Mouse (Mus musculus): ENCODE measurements around the gene Lims1. TPM values are rescaled to one million over a fixed set of nuclear protein-coding genes. Genes with fewer than 3 reads are reported as not detected.
A peak's percentile ranks its signal among the peaks of the same experiment; 100 is the strongest.
"Not testable (repeated sequence)": the region's sequence is repeated elsewhere in the genome, so short reads cannot be mapped to it uniquely, and the experiment has no call there.

Lims1 gene
- polyA plus RNA-seq, 1 experiment from 2014 or later, result 79.8 TPM

DNA sequence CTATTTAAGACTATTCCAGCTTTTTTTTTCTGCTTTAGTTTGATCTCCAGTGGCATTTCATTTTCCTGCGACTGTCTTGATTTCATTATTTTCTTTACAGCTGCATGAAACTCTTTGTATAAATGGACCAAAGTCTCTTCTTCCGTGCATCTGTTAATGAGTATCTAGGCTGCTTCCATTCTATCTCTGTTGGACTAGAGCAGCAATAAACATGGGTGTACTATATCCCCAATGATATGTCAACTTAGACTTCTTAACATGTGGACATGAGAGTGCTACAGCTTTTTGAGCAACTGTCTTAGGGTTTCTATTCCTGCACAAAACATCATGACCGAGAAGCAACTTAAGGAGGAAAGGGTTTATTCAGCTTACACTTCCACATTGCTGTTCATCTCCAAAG, 16.4 kb upstream of the Lims1 start:
- Histone ChIP-seq H3K9me3 (ENCODE audit: control insufficient read depth) (no peaks in the 10 kb centered on the region), H3K4me2 (replicated peaks; ENCODE audit: low read depth) (no peak overlapping the region), H3K27ac (ENCODE audit: low read depth, low read length) (no peak overlapping the region), H3K27me3 (replicated peaks; ENCODE audit: control insufficient read depth, insufficient read depth, low read length) (no peaks in the 10 kb centered on the region), H3K9ac (ENCODE audit: low read depth, low read length) (no peak overlapping the region), H3K4me1 (replicated peaks; ENCODE audit: control insufficient read depth, insufficient read depth, low read length) (no peaks in the 10 kb centered on the region), H3K36me3 (ENCODE audit: control insufficient read depth, insufficient read depth) (peaks cover 32% of the 10 kb centered on the region), H3K4me3 (ENCODE audit: low read depth, low read length) (no peak overlapping the region)
- WGBS, result 58% methylated on average over 3 of the region's 3 CpGs
- ATAC-seq, result no peak
- TF ChIP-seq CTCF (IDR thresholded peaks at IDR 0.05; ENCODE audit: low read depth), result no peak

DNA sequence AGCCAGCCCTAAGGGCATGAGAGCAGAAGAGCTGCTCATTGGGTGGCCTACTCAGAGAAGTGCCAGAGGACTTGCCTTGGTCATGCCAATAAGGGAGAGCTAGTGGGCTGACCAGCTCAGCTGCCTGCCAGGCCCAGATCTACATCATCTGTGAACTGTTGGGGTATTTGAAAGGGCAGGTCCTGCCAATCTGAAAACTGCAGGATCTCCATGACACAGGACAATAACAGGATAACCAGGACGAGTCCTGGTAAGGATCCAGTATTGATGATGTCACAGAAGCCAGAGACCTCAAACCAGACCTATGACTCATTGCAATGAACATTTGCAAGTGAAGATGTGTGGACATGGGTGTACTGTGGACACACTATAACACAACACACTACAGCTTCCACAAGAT, 12.5 kb upstream of the Lims1 start:
- TF ChIP-seq CTCF (IDR thresholded peaks at IDR 0.05; ENCODE audit: low read depth), result no peak
- no peaks in the 10 kb centered on the region for H3K27me3 ChIP-seq (replicated peaks; ENCODE audit: control insufficient read depth, insufficient read depth, low read length)
- H3K9ac ChIP-seq (ENCODE audit: low read depth, low read length), result no peak overlapping the region
- ATAC-seq, result 0 out of 2 replicates have a peak, but pooled peaks have one; percentile 13
- peaks cover 27% of the 10 kb centered on the region for H3K36me3 ChIP-seq (ENCODE audit: control insufficient read depth, insufficient read depth)
- H3K4me3 ChIP-seq (ENCODE audit: low read depth, low read length), result no peak overlapping the region
- H3K9me3 ChIP-seq (ENCODE audit: control insufficient read depth), result no peaks in the 10 kb centered on the region
- H3K27ac ChIP-seq (ENCODE audit: low read depth, low read length), result no peak overlapping the region
- H3K4me1 ChIP-seq (replicated peaks; ENCODE audit: control insufficient read depth, insufficient read depth, low read length), result no peaks in the 10 kb centered on the region
- 83% methylated on average over 1 of the region's 1 CpGs for WGBS
- H3K4me2 ChIP-seq (replicated peaks; ENCODE audit: low read depth), result no peak overlapping the region

DNA sequence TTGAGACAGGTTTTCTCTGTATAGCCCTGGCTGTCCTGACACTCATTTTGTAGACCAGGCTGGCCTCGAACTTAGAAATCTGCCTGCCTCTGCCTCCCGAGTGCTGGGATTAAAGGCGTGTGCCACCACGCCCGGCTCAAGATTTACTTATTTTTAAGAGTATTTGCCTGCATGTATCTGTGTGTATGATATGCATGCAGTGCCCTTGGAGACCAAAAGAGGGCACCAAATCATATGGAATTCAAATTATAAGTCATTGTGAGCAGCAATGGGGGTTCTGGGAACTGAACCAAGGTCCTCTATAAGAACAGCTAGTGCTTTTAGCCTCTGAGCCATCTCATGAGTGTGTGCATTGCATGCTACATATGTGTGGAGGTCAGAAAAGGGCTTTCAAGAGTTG, 10.4 kb upstream of the Lims1 start:
- Histone ChIP-seq H3K4me1 (replicated peaks; ENCODE audit: control insufficient read depth, insufficient read depth, low read length) (no peaks in the 10 kb centered on the region), H3K9ac (ENCODE audit: low read depth, low read length) (no peak overlapping the region), H3K27me3 (replicated peaks; ENCODE audit: control insufficient read depth, insufficient read depth, low read length) (no peaks in the 10 kb centered on the region), H3K27ac (ENCODE audit: low read depth, low read length) (no peak overlapping the region), H3K4me2 (replicated peaks; ENCODE audit: low read depth) (no peak overlapping the region), H3K4me3 (ENCODE audit: low read depth, low read length) (no peak overlapping the region), H3K9me3 (ENCODE audit: control insufficient read depth) (no peaks in the 10 kb centered on the region), H3K36me3 (ENCODE audit: control insufficient read depth, insufficient read depth) (peaks cover 21% of the 10 kb centered on the region; the same call in 1 of the 2 replicates)
- TF ChIP-seq CTCF (IDR thresholded peaks at IDR 0.05; ENCODE audit: low read depth), result peak; percentile 28; the same call in 1 of the 2 replicates
- WGBS, result 93% methylated on average over 5 of the region's 5 CpGs
- ATAC-seq, result no peak

DNA sequence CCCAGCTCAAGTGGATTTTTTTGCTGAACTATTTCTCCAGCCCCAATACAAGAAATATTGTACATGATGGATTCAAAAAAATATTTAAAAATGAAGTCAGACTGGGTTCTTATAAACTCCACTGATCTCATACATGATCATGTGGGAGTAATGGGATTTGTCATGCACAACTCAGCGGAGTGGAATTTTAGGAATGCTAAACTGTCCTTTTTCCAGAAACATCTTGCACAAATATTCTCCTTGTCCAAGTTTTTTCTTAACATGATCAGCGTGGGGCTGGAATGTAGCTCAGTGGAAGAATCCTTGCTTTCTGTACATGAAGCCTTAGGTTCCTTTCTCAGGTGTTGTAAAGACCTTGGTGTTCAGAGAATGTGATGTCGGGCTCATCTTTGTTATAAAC, 2.4 kb upstream of the Lims1 start:
- 72% methylated on average over 3 of the region's 3 CpGs for WGBS
- H3K4me3 ChIP-seq (ENCODE audit: low read depth, low read length), result no peak overlapping the region
- no peaks in the 10 kb centered on the region for H3K9me3 ChIP-seq (ENCODE audit: control insufficient read depth)
- no peak overlapping the region for H3K4me2 ChIP-seq (replicated peaks; ENCODE audit: low read depth)
- H3K36me3 ChIP-seq (ENCODE audit: control insufficient read depth, insufficient read depth), result no peaks in the 10 kb centered on the region
- no peak overlapping the region for H3K9ac ChIP-seq (ENCODE audit: low read depth, low read length)
- no peak for ATAC-seq
- no peaks in the 10 kb centered on the region for H3K27me3 ChIP-seq (replicated peaks; ENCODE audit: control insufficient read depth, insufficient read depth, low read length)
- no peak for TF ChIP-seq CTCF (IDR thresholded peaks at IDR 0.05; ENCODE audit: low read depth)
- no peak overlapping the region for H3K27ac ChIP-seq (ENCODE audit: low read depth, low read length)
- peaks cover 7% of the 10 kb centered on the region; the same call in 1 of the 2 replicates for H3K4me1 ChIP-seq (replicated peaks; ENCODE audit: control insufficient read depth, insufficient read depth, low read length)

DNA sequence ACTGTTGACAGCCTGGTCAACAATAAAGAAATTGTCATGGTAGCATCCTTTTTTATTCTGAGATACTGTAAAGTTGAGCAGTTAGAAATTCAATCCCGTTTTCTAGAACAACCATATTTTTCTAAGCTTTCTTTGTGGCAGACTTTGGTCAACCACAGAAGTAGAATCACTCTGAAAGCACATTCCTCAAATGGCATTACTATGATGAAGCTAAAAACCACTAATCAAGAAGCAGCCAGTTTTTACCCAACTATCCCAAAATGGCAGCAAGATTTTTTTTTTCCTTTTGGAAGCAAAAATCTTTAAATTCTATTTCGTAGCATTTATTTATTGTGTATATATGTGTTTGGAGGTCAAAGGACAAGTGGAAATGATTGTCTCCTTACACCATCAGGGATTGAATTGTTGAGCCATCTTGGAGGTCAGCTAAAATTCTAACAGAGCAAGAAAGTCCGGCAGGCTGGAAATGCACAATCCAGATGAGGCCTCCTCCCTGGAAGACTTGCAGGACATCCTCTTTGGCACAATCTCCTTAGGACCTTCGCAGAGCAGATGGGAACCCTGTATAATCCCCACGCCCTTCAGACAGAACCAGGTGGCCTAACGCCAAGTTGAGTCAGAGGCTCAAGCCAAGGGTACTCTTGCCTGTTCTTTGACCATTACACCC, 772 bp upstream of the Lims1 start:
- Histone ChIP-seq H3K36me3 (ENCODE audit: control insufficient read depth, insufficient read depth) (no peaks in the 10 kb centered on the region), H3K4me1 (replicated peaks; ENCODE audit: control insufficient read depth, insufficient read depth, low read length) (peaks cover 7% of the 10 kb centered on the region; the same call in 1 of the 2 replicates), H3K9ac (ENCODE audit: low read depth, low read length) (0 out of 2 replicates have a peak overlapping the region, but pooled peaks have one; percentile 23), H3K4me3 (ENCODE audit: low read depth, low read length) (peak overlapping the region; percentile 87), H3K27ac (ENCODE audit: low read depth, low read length) (peak overlapping the region; percentile 88), H3K27me3 (replicated peaks; ENCODE audit: control insufficient read depth, insufficient read depth, low read length) (no peaks in the 10 kb centered on the region), H3K4me2 (replicated peaks; ENCODE audit: low read depth) (peak overlapping the region; percentile 72), H3K9me3 (ENCODE audit: control insufficient read depth) (no peaks in the 10 kb centered on the region)
- TF ChIP-seq CTCF (IDR thresholded peaks at IDR 0.05; ENCODE audit: low read depth), result no peak
- no peak for ATAC-seq
- 23% methylated on average over 6 of the region's 6 CpGs for WGBS

DNA sequence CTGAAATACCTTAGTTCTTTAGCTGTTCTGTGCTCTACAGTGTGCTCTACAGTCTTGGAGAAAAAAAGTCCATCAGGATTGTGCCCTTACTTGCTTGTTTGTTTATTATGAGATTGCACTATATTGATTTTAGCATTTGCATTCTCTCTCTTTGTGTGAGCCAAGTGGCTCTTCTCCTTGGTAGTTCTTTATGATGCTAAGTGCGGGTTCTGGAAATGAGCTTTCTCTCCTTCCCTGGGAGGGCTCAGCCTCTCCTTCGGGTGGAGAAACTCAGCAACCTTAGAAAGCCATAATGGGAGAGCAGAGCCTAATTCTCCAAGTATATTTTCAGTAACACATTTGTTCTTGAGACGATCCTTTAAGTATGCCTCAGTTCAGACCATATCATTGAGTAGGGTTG, 3.0 kb downstream of the Lims1 start:
- no peak overlapping the region for H3K27ac ChIP-seq (ENCODE audit: low read depth, low read length)
- 50% methylated on average over 3 of the region's 3 CpGs for WGBS
- H3K4me3 ChIP-seq (ENCODE audit: low read depth, low read length), result peak overlapping the region; percentile 6; the same call in 1 of the 2 replicates

DNA sequence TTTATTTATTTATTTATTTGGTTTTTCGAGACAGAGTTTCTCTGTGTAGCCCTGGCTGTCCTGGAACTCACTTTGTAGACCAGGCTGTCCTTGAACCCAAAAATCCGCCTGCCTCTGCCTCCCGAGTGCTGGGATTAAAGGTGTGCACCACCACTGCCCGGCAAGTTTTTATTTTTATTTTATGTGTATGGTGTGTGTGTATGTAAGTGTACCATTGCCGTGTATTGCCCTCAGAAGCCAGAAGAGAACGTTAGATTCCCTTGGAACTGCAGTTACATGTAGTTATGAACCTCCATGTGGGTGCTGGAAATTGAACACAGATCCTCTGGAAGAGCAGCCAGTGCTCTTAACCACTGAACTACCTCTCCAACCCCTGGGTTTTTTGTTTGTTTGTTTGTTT, 4.6 kb downstream of the Lims1 start:
- not testable (repeated sequence) for H3K4me3 ChIP-seq (ENCODE audit: low read depth, low read length); H3K27me3 ChIP-seq (replicated peaks; ENCODE audit: control insufficient read depth, insufficient read depth, low read length); H3K36me3 ChIP-seq (ENCODE audit: control insufficient read depth, insufficient read depth); H3K9me3 ChIP-seq (ENCODE audit: control insufficient read depth); H3K9ac ChIP-seq (ENCODE audit: low read depth, low read length); H3K4me1 ChIP-seq (replicated peaks; ENCODE audit: control insufficient read depth, insufficient read depth, low read length); ATAC-seq; H3K27ac ChIP-seq (ENCODE audit: low read depth, low read length); H3K4me2 ChIP-seq (replicated peaks; ENCODE audit: low read depth)
- WGBS, result 97% methylated on average over 6 of the region's 6 CpGs

More for the DNA sequence above, 3.0 kb downstream of the Lims1 start:
- Histone ChIP-seq H3K4me2 (replicated peaks; ENCODE audit: low read depth) (0 out of 2 replicates have a peak overlapping the region, but pooled peaks have one; percentile 18), H3K9ac (ENCODE audit: low read depth, low read length) (no peak overlapping the region), H3K27me3 (replicated peaks; ENCODE audit: control insufficient read depth, insufficient read depth, low read length) (no peaks in the 10 kb centered on the region), H3K36me3 (ENCODE audit: control insufficient read depth, insufficient read depth) (no peaks in the 10 kb centered on the region), H3K4me1 (replicated peaks; ENCODE audit: control insufficient read depth, insufficient read depth, low read length) (peaks cover 11% of the 10 kb centered on the region), H3K9me3 (ENCODE audit: control insufficient read depth) (no peaks in the 10 kb centered on the region)
- ATAC-seq, result no peak
- no peak for TF ChIP-seq CTCF (IDR thresholded peaks at IDR 0.05; ENCODE audit: low read depth)

Measured in intestine, postnatal 0 days (tissue).